Mouse (Mus musculus): ENCODE data around the gene Nt5dc2.

The Nt5dc2 gene

GRCm38 (mm10) chr14:31168425-31168824 is 37.6 kb downstream of the Nt5dc2 start, which contains the start of gene Stab1:
Gene Stab1, minus strand, starts transcription at chr14:31168641.
- no peak for DNase-seq (ENCODE audit: low read depth, low spot score)

GRCm38 (mm10) chr14:31169508-31169907 is 38.7 kb downstream of the Nt5dc2 start:
- DNase-seq (ENCODE audit: low read depth, low spot score): no peak

- no peak for DNase-seq (ENCODE audit: low read depth, low spot score)
Measured at GRCm38 (mm10) chr14:31170963-31171362, 40.1 kb downstream of the Nt5dc2 start.

- no peak for DNase-seq (ENCODE audit: low read depth, low spot score)
Measured at GRCm38 (mm10) chr14:31171386-31171785, 40.5 kb downstream of the Nt5dc2 start.

- no peak for DNase-seq (ENCODE audit: low read depth, low spot score)
Measured at GRCm38 (mm10) chr14:31171821-31172220, 41.0 kb downstream of the Nt5dc2 start.

- DNase-seq (ENCODE audit: low read depth, low spot score): no peak
Measured at GRCm38 (mm10) chr14:31172781-31173455, 42.1 kb downstream of the Nt5dc2 start.

- no peak for DNase-seq (ENCODE audit: low read depth, low spot score)
Measured at GRCm38 (mm10) chr14:31173537-31173936, 42.7 kb downstream of the Nt5dc2 start.

GRCm38 (mm10) chr14:31177287-31177686 is 46.4 kb downstream of the Nt5dc2 start:
- DNase-seq (ENCODE audit: low read depth, low spot score): no peak

GRCm38 (mm10) chr14:31177715-31178114 is 46.9 kb downstream of the Nt5dc2 start:
- DNase-seq (ENCODE audit: low read depth, low spot score): no peak

GRCm38 (mm10) chr14:31179677-31180365 is 49.0 kb downstream of the Nt5dc2 start:
- DNase-seq (ENCODE audit: low read depth, low spot score): no peak

- DNase-seq (ENCODE audit: low read depth, low spot score): no peak
Measured at GRCm38 (mm10) chr14:31181512-31181911, 50.7 kb downstream of the Nt5dc2 start.

GRCm38 (mm10) chr14:31182786-31183290 is 52.0 kb downstream of the Nt5dc2 start:
- DNase-seq (ENCODE audit: low read depth, low spot score): no peak

- DNase-seq (ENCODE audit: low read depth, low spot score): no peak
Measured at GRCm38 (mm10) chr14:31183541-31183940, 52.7 kb downstream of the Nt5dc2 start.

- no peak for DNase-seq (ENCODE audit: low read depth, low spot score)
Measured at GRCm38 (mm10) chr14:31184195-31184594, 53.3 kb downstream of the Nt5dc2 start.

GRCm38 (mm10) chr14:31186656-31187055 is 55.8 kb downstream of the Nt5dc2 start:
- DNase-seq (ENCODE audit: low read depth, low spot score): no peak
